Mouse (Mus musculus) forebrain, embryonic 15.5 days (tissue): ENCODE data around the gene B4galt2. TPM values are rescaled to one million over a fixed set of nuclear protein-coding genes. Genes with fewer than 3 reads are reported as not detected.

Experiments
- ATAC-seq: fragments of 200-750 bp; cut with Nextera tagmentation; replicated peaks from 2 replicates; pipeline ENCODE4 v1.8.0; 2017; ENCODE audit warnings: mild to moderate bottlenecking, moderate TSS enrichment, moderate library complexity
- H3K27ac ChIP-seq: fragments of 300-500 bp; sonication (generic); replicated peaks from 2 replicates; pipeline ENCODE4 v1.5.1; 2015; ENCODE audit warnings: mild to moderate bottlenecking, inconsistent platforms
- H3K27me3 ChIP-seq: fragments of 300-500 bp; sonication (generic); 2 replicates; pipeline ENCODE4 v1.6.1; 2015; ENCODE audit warnings: inconsistent platforms
- H3K36me3 ChIP-seq: fragments of 300-500 bp; sonication (generic); 2 replicates; pipeline ENCODE4 v1.6.1; 2015; ENCODE audit warnings: mild to moderate bottlenecking, inconsistent platforms
- H3K4me1 ChIP-seq: fragments of 300-500 bp; sonication (generic); 2 replicates; pipeline ENCODE4 v1.6.1; 2015; ENCODE audit warnings: inconsistent platforms
- H3K4me2 ChIP-seq: fragments of 300-500 bp; sonication (generic); replicated peaks from 2 replicates; pipeline ENCODE4 v1.6.1; 2015; ENCODE audit warnings: mild to moderate bottlenecking, inconsistent platforms
- H3K4me3 ChIP-seq: fragments of 300-500 bp; sonication (generic); 2 replicates; pipeline ENCODE4 v1.5.1; 2015; ENCODE audit warnings: mild to moderate bottlenecking, inconsistent platforms
- H3K9ac ChIP-seq: fragments of 300-500 bp; sonication (generic); replicated peaks from 2 replicates; pipeline ENCODE4 v1.6.1; 2015; ENCODE audit warnings: mild to moderate bottlenecking, inconsistent platforms
- H3K9me3 ChIP-seq: fragments of 300-500 bp; sonication (generic); 2 replicates; pipeline ENCODE4 v1.6.1; 2016; ENCODE audit warnings: inconsistent platforms
- WGBS: fragments of 180-500 bp; shearing (Covaris S2); methylation state at CpG from one replicate; pipeline ENCODE4 v1.1.7; 2015; ENCODE audit warnings: mixed read lengths; 5-methylcytosine and 5-hydroxymethylcytosine counted together
- polyA plus RNA-seq: library from polyadenylated mRNA; unstranded; fragments of >200 nt; fragmentation: Nextera tagmentation; extraction: Ambion mirVana; gene quantifications from 2 replicates; pipeline ENCODE4 v1.2.1, GENCODE M21; 2015

B4galt2 gene
- polyA plus RNA-seq, 1 experiment from 2014 or later: 52.6 TPM

DNA sequence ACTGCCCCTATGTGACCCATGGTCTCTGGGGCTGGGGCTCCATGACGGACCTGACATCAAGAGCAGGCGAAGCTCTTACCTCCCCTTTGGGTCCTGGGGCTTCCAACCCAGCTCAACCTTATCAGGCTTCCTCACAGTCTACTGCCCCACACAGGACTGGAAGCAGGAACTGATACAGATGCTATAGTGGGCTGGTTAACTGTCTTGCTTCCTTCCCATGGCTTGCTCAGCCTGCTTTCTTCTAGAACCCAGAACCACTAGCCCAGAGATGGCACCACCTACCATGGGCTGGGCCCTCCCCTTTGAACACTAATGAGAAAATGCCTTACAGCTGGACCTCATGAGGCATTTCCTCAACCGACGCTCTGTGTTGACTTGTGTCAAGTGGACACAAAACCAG lies 34.1 kb upstream of the B4galt2 start:
- H3K27me3 ChIP-seq: no peaks in the 10 kb centered on the region
- H3K4me2 ChIP-seq: no peak overlapping the region
- H3K9ac ChIP-seq: no peak overlapping the region
- no peaks in the 10 kb centered on the region for H3K36me3 ChIP-seq
- WGBS: 96% methylated on average over 4 of the region's 4 CpGs
- H3K4me1 ChIP-seq: peaks cover 29% of the 10 kb centered on the region
- no peak for ATAC-seq
- H3K27ac ChIP-seq: no peak overlapping the region
- H3K4me3 ChIP-seq: no peak overlapping the region
- no peaks in the 10 kb centered on the region for H3K9me3 ChIP-seq

DNA sequence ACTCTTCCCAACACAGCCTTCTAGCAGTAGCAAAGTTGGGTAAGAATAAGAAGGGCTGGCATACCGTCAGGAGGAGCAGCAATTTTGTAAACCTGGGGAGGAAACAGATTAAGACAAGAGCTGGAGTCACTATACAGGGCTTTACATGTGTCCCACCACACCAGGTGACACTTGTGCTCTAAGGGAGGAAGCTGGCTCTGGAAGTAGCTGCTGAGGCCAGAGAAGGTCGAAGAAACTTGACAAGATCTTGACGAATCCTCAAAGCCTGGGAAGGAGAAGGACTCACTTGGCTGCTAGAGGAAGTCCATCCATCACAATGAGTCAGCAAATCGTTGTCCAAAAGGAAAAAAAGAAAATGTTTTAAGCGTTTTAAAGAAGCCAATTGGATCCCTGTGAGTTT lies 33.1 kb upstream of the B4galt2 start:
- Histone ChIP-seq H3K4me1 (peaks cover 39% of the 10 kb centered on the region), H3K27me3 (no peaks in the 10 kb centered on the region), H3K4me2 (peak overlapping the region; percentile 100; the same call in 1 of the 2 replicates), H3K4me3 (no peak overlapping the region), H3K9ac (no peak overlapping the region), H3K9me3 (no peaks in the 10 kb centered on the region), H3K36me3 (0 out of 2 replicates have a peak, but pooled peaks cover 7% of the 10 kb centered on the region), H3K27ac (no peak overlapping the region)
- no peak for ATAC-seq
- 94% methylated on average over 5 of the region's 5 CpGs for WGBS

DNA sequence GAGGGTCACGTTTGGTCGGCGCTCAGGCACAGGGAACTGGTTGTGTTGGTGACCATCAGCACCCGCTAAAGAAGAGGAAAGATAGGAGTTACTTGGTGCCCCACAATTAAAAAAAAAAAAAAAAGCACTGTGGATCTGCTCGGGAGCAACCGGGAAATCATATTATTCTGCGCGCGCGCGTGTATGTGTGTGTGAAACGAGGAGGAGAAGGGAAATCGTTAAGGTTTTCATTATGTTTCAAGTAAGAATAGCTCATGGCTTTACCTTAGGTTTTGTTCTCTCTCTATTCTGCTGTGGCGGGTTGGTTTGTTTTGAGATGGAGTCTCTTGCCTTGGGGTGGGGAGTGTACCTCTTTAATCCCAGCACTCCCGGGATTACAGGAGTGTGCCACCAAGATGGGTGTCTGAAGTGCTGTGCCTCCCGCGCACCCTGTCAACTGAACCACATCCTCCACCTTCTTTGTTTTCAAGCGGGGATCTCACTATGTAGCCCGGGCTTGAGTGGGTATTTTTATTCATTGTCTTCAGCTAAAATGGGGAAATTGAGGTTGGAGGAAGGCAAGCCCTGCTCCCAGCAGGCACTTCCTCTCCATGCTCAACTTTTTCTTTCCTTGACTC lies 32.3 kb upstream of the B4galt2 start:
- peak overlapping the region; percentile 90 for H3K4me3 ChIP-seq
- H3K36me3 ChIP-seq: peaks cover 13% of the 10 kb centered on the region; the same call in 1 of the 2 replicates
- 4% methylated on average over 19 of the region's 19 CpGs for WGBS
- H3K27ac ChIP-seq: peak overlapping the region; percentile 86
- H3K9me3 ChIP-seq: no peaks in the 10 kb centered on the region
- H3K4me1 ChIP-seq: peaks cover 46% of the 10 kb centered on the region
- no peaks in the 10 kb centered on the region for H3K27me3 ChIP-seq
- H3K4me2 ChIP-seq: peak overlapping the region; percentile 100
- peak overlapping the region; percentile 92 for H3K9ac ChIP-seq
- no peak for ATAC-seq

DNA sequence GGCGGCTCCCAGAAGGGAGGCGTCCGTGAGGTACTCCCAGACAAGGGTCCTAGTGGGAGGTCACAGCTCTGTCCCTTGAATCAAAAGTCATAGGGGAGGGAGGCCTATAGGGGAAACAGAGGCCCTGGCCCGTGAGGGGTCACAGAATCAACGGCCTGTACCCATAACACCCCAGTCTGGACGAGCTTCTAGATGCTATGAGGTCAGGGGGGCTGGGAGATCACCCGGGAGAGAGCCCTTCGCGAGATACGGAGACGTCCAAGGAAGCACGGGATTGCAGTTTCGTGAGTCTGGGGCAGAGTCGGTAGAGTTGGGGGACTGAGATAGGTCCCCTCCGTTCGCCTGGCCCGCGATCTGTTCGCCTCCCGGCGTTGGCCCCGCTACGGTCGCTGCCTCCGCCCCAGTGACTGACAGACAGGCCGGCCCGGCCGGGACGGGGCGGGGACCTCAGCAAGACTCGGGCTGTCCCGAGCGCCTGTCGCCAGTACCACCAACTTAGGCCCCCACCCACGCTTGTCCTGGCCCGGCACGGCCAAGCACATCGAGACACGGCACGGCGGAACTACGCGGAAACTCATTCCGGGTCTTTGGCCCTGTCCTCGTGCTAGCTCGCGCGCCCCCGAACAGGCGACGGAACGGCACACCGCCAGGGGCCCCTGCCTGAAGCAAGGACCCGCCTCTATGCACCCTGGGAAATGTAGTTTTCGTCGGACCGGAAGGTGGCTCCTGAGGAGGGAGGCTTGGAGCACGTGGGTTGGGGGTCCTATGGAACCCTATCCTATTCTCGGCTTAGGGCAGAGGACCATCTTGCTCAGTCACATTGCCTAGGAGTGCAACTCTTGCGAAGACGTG lies 31.5 kb upstream of the B4galt2 start, which contains the start of gene Ipo13:
Ipo13 (minus strand) TSS at position 409 of the 852 bp plus-strand sequence.
- WGBS: under 1% methylated on average over 61 of the region's 61 CpGs
- peaks cover 13% of the 10 kb centered on the region; the same call in 1 of the 2 replicates for H3K36me3 ChIP-seq
- no peaks in the 10 kb centered on the region for H3K9me3 ChIP-seq
- H3K9ac ChIP-seq: peak within 1 kb of the TSS; percentile 92
- peak within 1 kb of the TSS; percentile 100 for H3K4me2 ChIP-seq
- H3K27ac ChIP-seq: peak within 1 kb of the TSS; percentile 86
- H3K4me3 ChIP-seq: peak within 1 kb of the TSS; percentile 90
- H3K27me3 ChIP-seq: no peaks in the 10 kb centered on the region
- ATAC-seq: peak; percentile 97
- H3K4me1 ChIP-seq: peaks cover 54% of the 10 kb centered on the region

DNA sequence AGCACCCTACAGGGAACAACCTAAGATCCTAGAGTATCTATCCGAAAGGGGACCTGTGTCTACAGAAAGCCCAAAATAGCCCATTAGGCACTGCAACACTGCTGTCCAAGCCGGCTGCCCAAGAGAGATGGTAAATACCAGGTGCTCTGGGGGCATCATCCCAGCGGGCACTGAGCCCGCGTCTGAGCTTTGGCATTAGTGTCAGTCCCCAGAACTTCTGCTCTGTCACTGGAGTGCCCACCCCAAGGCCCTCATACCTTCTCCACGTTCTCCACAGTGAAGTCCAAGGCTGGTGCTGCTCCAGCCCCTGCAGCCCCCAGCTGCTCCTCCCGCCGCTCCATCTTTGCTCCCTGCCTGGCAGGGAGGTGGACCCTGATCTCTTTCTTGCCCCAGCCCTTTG lies 30.7 kb upstream of the B4galt2 start:
- WGBS: 15% methylated on average over 8 of the region's 8 CpGs
- Histone ChIP-seq H3K36me3 (peaks cover 13% of the 10 kb centered on the region; the same call in 1 of the 2 replicates), H3K27me3 (no peaks in the 10 kb centered on the region), H3K4me1 (peaks cover 61% of the 10 kb centered on the region), H3K9ac (peak overlapping the region; percentile 92), H3K9me3 (no peaks in the 10 kb centered on the region), H3K27ac (peak overlapping the region; percentile 86), H3K4me2 (peak overlapping the region; percentile 100), H3K4me3 (peak overlapping the region; percentile 90)
- 0 out of 2 replicates have a peak, but pooled peaks have one; percentile 0 for ATAC-seq

DNA sequence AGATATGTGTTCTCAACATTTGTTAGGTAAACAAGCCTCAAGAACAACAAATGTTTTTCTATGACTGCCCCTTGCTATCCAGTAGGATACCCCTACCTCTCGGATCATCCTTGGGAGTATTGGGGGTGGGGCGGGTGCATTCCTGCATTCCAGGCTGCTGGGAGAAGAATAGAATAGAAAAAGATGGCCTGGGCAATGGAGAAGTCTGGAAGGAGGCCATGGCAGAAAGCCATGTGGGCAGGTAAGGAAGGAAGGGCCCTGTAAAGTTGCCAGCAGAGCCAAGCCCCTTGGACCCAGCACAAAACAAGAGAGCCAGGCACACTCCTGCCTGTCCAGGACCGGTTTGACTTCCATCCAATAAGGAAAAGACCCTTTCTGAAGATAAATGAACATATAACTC lies 30.1 kb upstream of the B4galt2 start:
- Histone ChIP-seq H3K4me2 (peak overlapping the region; percentile 100), H3K9me3 (no peaks in the 10 kb centered on the region), H3K4me1 (peaks cover 67% of the 10 kb centered on the region), H3K9ac (peak overlapping the region; percentile 92), H3K27ac (peak overlapping the region; percentile 86; the same call in 1 of the 2 replicates), H3K27me3 (no peaks in the 10 kb centered on the region), H3K4me3 (peak overlapping the region; percentile 90), H3K36me3 (peaks cover 13% of the 10 kb centered on the region; the same call in 1 of the 2 replicates)
- 42% methylated on average over 3 of the region's 3 CpGs for WGBS
- no peak for ATAC-seq

DNA sequence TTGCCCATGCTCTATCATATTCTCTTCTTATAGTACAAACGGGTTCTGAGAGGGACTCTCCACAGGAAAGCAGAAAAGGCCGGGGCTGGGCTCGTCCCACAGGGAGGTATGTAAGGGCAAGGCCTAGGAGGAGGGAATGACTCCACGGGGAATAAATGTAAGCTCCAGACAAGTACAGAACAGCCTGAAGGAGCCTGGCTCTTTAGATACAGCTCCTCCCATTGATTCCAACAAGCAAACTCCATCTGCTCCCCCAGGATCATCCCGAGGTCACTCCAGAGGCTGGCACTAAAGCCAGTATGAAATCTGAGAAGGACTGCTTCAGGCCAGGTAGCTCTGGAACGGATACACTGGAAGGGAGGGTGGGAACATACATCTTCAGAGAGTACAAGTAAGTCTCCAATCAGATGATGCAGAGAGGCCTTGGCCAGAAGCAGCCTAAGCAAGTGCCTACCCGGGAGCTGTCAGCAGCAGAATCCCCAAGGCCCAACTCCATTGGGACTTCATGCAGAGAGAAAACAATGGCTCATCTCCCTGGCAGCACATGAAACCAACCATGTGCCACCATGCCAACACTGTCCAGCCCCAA lies 29.5 kb upstream of the B4galt2 start:
- H3K4me1 ChIP-seq: peaks cover 73% of the 10 kb centered on the region
- peaks cover 13% of the 10 kb centered on the region; the same call in 1 of the 2 replicates for H3K36me3 ChIP-seq
- peak overlapping the region; percentile 90 for H3K4me3 ChIP-seq
- H3K9me3 ChIP-seq: no peaks in the 10 kb centered on the region
- no peaks in the 10 kb centered on the region for H3K27me3 ChIP-seq
- peak overlapping the region; percentile 92 for H3K9ac ChIP-seq
- H3K4me2 ChIP-seq: peak overlapping the region; percentile 100
- ATAC-seq: no peak
- WGBS: 64% methylated on average over 7 of the region's 7 CpGs
- no peak overlapping the region for H3K27ac ChIP-seq

DNA sequence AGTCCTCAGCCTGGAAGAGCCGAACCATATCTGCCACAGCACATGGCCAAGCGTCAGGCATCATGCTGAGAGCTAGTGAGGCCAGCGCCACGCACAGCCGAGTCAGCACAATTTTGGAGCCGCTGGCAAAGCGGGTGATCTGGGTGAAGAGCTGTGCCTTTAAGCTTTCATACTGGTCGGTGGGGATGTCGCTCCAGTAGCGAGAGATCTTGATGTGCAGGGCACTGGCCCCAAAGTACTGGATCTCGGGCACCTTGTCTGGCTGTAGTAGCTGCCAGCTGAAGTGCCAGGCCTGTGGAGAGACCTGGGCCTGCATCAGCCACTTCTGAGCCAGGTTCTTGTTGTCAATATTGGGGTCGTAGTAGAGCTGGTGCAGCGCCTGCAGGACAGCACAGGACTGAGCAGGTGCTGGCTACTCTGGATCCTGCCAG lies 28.9 kb upstream of the B4galt2 start:
- Histone ChIP-seq H3K27ac (no peak overlapping the region), H3K4me2 (peak overlapping the region; percentile 100), H3K27me3 (no peaks in the 10 kb centered on the region), H3K9me3 (no peaks in the 10 kb centered on the region), H3K4me1 (peaks cover 76% of the 10 kb centered on the region), H3K36me3 (peaks cover 13% of the 10 kb centered on the region; the same call in 1 of the 2 replicates), H3K4me3 (no peak overlapping the region), H3K9ac (no peak overlapping the region)
- ATAC-seq: no peak
- 92% methylated on average over 13 of the region's 13 CpGs for WGBS

DNA sequence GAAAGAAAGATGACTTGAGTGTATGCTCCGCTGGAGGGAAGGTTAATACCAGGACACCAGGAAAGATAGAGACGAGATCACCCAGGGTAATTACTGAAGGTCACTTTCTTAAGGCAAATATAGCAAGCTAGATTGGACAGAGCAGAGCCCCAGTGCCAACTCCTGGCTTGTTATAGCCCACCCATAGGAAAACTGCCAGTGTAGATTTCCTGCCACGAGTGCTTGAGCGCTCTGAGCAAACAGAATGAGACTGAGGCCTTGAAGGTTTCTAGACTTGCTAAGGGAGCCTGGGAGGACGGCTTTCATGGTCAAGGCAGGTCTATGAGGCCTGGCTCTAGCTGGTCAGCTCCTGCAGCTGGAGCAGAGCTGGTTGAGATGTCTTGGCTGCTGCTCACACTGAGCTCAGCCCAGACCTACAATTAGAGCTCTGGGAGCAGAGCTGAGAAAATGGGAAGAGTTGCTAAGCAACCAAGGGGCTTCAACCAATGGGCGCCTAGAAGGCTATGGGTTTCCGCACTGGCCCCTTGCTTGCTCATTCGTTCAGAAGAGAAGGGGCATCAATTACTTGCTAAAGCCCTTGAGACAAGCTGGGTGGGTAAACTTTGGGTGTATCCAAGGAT lies 25.7 kb upstream of the B4galt2 start:
- Histone ChIP-seq H3K27ac (peak overlapping the region; percentile 84), H3K27me3 (no peaks in the 10 kb centered on the region), H3K4me2 (peak overlapping the region; percentile 45), H3K9me3 (no peaks in the 10 kb centered on the region), H3K4me3 (peak overlapping the region; percentile 23), H3K9ac (0 out of 2 replicates have a peak overlapping the region, but pooled peaks have one; percentile 26), H3K36me3 (peaks cover 28% of the 10 kb centered on the region), H3K4me1 (peaks cover 75% of the 10 kb centered on the region)
- ATAC-seq: peak; percentile 87
- 40% methylated on average over 8 of the region's 8 CpGs for WGBS

DNA sequence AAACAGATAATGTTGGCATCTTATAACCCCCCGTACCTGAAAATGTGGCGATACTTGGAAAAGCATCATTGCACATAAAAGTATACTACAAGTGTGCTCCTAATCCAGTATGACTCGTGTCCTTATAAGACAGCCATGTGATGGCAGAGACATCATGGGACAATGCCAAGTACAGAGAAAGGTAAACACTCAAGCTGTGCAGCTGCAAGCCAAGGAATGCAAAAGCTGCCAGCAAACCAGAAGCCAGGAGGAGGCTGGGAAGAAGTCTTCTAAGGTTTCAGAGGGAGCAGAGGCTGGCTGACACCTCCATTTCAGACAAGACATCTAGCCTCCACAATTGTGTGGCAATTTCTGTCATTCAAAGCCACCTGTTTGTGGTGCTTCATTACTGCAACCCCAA lies 22.9 kb upstream of the B4galt2 start:
- Histone ChIP-seq H3K9ac (no peak overlapping the region), H3K9me3 (no peaks in the 10 kb centered on the region), H3K27me3 (no peaks in the 10 kb centered on the region), H3K27ac (0 out of 2 replicates have a peak overlapping the region, but pooled peaks have one; percentile 8), H3K4me2 (no peak overlapping the region), H3K4me3 (no peak overlapping the region), H3K4me1 (peaks cover 48% of the 10 kb centered on the region), H3K36me3 (peaks cover 47% of the 10 kb centered on the region)
- no peak for ATAC-seq
- 79% methylated on average over 3 of the region's 3 CpGs for WGBS

DNA sequence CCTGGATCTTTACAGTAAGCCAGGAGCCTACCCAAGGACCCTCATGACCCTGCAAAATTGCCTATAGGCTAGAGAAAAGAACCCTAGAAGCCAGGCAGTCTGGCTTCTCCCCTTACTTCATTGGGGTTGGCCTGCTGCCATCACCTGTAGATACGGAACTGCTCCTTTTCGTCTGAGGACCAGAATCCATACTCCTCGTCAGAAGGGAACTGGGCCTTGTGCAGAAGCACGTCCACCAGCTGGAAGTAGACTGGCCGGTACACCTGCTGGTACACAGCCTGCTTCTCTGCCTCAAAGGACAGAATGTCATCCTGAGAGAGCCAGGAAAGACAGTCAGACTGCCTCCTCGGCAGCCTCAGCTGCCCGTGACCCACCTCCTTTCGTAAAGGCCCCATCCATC lies 21.5 kb upstream of the B4galt2 start:
- Histone ChIP-seq H3K4me2 (no peak overlapping the region), H3K27ac (no peak overlapping the region), H3K4me1 (peaks cover 35% of the 10 kb centered on the region), H3K36me3 (peaks cover 57% of the 10 kb centered on the region), H3K27me3 (no peaks in the 10 kb centered on the region), H3K4me3 (no peak overlapping the region), H3K9me3 (no peaks in the 10 kb centered on the region), H3K9ac (no peak overlapping the region)
- WGBS: 91% methylated on average over 8 of the region's 8 CpGs
- ATAC-seq: no peak
